11 mouse cellular contexts compared by ENCODE assay signal in genomic region chr5:64212206-64212605, GRCm38 (mm10). TPM values are rescaled to one million over a fixed set of nuclear protein-coding genes. Genes with fewer than 3 reads are reported as not detected.
DNase-seq lines count a peak whose midpoint lies in the region; ATAC-seq and TF ChIP-seq lines count a peak whose summit lies in the region.
"Had no signal": no experiment of that assay in that cellular context is flagged by ENCODE, and none has a peak within 500 bp of the region (broad histone marks: within the 10 kb centered on the region; RNA-seq: fewer than 3 reads in every experiment).

No protein-coding gene starts in this region.

- peak; percentile 95 for DNase-seq in heart, adult 11 months
- DNase-seq in heart, postnatal 14 days, result no peak
- no peak for DNase-seq in spleen, adult 2 months (ENCODE audit: low read depth in 1 of 2, low spot score in 2 of 2)
- no peak for DNase-seq in spleen, postnatal 36 days (ENCODE audit: low spot score in 2 of 2)
- peak; percentile 65 for DNase-seq in kidney, postnatal 14 days
- DNase-seq in layer of hippocampus, adult 18-20 months (ENCODE audit: low spot score in 2 of 2), result no peak
- DNase-seq in right cerebral cortex, postnatal 36 days (ENCODE audit: low spot score in 2 of 2), result no peak
- DNase-seq: thymus, adult 18-20 months had no signal

- no peaks in the 10 kb centered on the region for H3K36me3 ChIP-seq in spleen, adult 2 months (ENCODE audit: control insufficient read depth, insufficient read depth, low read length)

- no peak overlapping the region for H3K4me3 ChIP-seq in spleen, adult 2 months (ENCODE audit: extremely low read depth, insufficient read depth, insufficient read length)
- H3K4me3 ChIP-seq: erythroblast, embryonic 14.5 days; megakaryocyte, embryonic 14.5 days had no signal

- ATAC-seq in activated CD4-positive, CD25-positive, alpha-beta regulatory T cell, adult 4 months, result no peak

- no peaks in the 10 kb centered on the region for H3K27me3 ChIP-seq in spleen, adult 2 months (ENCODE audit: control insufficient read depth, insufficient read depth, low read length)
- H3K27me3 ChIP-seq: megakaryocyte, embryonic 14.5 days had no signal

- peak overlapping the region; percentile 56 for H3K27ac ChIP-seq in spleen, adult 2 months (ENCODE audit: insufficient read depth, low read length)

- no peak for TF ChIP-seq POLR2A in spleen, adult 2 months (IDR thresholded peaks at IDR 0.05; ENCODE audit: low read depth, low read length)

- peaks cover 19% of the 10 kb centered on the region for H3K4me1 ChIP-seq in spleen, adult 2 months (ENCODE audit: control insufficient read depth, insufficient read depth, insufficient read length)

- WGBS in spleen, adult 2 months, result 80% methylated on average over 5 of the region's 5 CpGs

- intact Hi-C loops in heart, postnatal 14 days (cut with DNase I), result no loop called here

- no peak for TF ChIP-seq CTCF in spleen, adult 2 months (IDR thresholded peaks at IDR 0.05; ENCODE audit: extremely low read depth, insufficient read depth, insufficient read length, insufficient replicate concordance)

RNA-seq across cellular contexts. Expression of gene Tbc1d1, which starts 56.1 kb away (rescaled TPM):
- 10 to 100 TPM; 16.7 to 21.9 TPM for total RNA-seq in heart, postnatal 14 days (2021)
- polyA plus RNA-seq in spleen, adult 2 months (2012; rRNA removed), result 16.8 and 24.1 TPM in 2 replicates
- polyA plus RNA-seq in activated CD4-positive, CD25-positive, alpha-beta regulatory T cell, adult 4 months (2017; shearing (Covaris generic)), result 10 to 100 TPM; 36.6 to 37.7 TPM
- 10 to 100 TPM; 30.2 to 37.0 TPM for total RNA-seq in layer of hippocampus, adult 18-20 months (2021)

Comparison
In these comparisons a context has a peak if more than half of its experiments do, and no peak if none do; other contexts are left out.
1. DNase-seq: peak in heart, adult 11 months (single experiment) and kidney, postnatal 14 days (single experiment); none in heart, postnatal 14 days (0 of 2), spleen, adult 2 months (0 of 2), spleen, postnatal 36 days (0 of 2), layer of hippocampus, adult 18-20 months (0 of 2) and right cerebral cortex, postnatal 36 days (0 of 2).